Mouse (Mus musculus): ENCODE results near the gene Elf4.
"Not testable (repeated sequence)": the region's sequence is repeated elsewhere in the genome, so short reads cannot be mapped to it uniquely, and the experiment has no call there.

Elf4 gene

DNA sequence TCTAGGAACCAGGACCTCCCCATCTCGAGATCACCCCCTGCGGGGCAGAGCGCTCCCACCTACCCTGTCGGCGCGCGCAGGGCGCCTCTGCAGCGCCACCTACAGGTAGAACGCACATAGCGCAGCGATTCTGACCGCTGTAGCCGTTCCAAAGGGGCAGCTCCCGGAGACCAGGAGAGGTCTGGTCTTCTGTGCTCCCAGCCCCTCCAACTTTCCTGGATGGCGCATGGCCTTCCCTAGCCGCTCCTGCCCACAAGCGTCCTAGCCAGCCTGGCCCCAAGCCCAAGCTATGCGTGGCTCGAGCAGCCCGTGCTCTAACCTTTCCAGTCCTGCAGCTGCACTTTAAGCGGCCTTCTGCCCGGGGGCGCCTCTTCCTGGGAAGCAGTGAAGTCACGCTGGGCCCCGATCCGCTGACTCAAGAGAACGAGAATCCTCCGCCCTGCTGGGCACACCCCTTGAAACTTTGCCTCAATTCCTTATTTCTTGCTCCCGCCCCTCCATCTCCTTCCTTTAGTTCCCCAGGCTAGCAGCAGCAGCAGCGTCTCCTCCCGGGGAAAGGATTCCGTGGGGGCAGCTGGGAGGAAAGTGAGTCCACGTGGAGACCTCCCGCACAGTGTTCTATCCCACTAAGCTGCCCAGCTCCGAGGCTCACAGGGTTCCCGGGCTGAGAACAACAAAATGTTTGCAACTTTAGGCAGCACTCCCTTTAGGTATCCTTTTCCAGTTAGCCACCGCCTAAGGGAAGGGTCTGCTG, at the start of gene Elf4:
Gene Elf4, minus strand, starts transcription at position 379 of the 754 bp plus-strand sequence.
- DNase-seq: peak; percentile 29 to 42

DNA sequence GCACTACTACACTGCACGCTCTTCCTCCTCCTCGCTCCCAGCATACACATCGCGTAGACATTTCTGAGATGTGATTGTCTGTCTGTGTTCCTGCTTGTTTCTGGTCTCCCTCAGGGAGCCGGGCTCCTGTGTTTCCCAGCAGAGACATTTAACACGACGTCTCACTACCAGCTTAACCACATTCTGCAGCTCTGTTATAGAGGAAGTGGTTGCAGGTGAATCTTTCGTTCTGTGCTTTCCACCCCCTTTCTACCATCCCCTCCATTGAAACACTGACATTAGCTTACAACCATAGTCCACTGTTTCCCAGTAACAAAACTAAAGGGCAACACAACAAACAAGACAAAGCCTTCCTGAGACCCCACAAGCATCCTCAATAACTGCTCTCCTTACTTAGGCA, 30.8 kb upstream of the Elf4 start:
- no peak for DNase-seq

DNA sequence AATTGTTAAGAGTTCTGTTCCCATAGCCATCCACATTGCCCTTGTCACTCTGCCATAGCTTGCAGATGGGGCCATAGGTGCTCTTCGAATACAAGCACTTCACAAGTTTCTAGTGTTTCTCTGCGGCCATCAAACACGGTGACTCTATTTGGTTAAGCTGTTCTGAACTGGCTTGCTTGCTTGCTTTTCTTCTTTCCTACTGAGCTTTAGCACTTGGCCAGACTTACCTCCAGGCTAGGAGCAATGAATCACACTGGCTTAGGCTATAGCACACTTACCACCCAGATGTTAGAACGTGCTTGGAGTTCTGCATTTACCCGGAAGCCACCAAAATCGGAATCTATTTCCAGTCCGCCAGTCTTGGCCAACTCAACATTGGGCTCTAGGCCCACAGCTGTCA, 18.8 kb upstream of the Elf4 start:
- no peak for DNase-seq

DNA sequence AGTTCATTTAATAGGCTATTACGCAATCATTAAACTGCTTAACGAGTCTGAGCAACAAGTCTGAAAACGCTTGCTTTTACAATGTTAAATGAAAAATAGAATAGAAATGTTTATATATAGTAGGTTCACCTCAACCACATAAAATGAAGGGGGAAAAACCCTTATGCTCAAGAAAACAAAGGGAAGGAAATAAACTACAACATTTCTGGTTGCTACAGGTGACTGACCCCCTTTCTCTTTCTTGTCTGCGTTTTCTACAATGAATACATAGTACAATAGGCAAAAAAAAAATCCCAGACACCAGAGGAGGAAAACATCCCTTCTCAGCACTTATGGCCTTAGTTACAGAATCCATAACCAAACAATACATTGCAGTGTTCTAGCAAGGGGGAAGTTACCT, 18.2 kb upstream of the Elf4 start:
- no peak for DNase-seq

DNA sequence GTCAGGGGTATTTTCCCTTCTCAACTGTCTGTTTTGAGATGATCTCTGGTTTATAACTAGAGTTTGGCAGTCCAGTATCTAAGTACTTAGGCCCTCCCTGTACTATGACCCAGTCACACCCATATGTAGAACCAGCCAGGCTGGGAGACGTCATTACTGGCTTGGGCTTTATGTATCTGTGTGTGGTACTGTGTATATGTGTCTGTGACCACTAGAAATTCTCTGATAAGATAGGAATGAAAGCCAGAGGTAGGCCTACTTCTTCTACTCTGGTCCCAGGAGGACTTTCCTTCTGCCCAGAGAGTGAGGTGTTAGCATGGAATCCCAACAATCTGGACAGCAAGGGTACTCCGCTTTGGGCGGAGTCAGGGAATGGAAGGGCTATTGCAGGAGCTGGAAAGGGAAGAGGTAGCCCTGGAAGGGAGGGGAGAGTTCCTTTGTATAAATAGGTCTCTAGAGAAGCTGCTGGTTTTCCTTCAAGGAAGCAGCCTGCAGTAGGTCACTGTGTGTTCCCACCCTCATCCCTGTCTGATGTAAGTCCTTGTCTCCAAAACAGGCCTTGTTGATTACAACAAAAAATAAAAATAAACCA, 4.5 kb upstream of the Elf4 start:
- no peak for DNase-seq

DNA sequence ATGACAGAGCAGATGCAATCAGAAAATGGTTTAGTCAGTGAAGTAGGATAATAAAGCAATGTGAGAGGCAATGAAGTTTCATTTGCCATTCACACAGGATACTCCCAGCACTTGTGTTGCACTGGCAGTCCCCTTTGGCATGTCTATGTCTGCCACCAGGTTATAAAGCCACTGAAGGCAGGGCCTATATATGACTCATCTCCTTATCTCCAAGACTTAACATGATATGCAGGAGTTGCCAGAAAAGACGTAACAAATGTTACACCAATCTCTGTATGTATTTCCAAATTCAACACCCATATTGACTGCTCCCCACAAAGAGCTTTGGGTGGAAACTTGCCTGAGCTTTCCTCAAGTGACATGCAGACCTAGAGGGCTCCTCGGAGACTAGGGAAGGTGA, 3.2 kb upstream of the Elf4 start:
- DNase-seq: no peak

DNA sequence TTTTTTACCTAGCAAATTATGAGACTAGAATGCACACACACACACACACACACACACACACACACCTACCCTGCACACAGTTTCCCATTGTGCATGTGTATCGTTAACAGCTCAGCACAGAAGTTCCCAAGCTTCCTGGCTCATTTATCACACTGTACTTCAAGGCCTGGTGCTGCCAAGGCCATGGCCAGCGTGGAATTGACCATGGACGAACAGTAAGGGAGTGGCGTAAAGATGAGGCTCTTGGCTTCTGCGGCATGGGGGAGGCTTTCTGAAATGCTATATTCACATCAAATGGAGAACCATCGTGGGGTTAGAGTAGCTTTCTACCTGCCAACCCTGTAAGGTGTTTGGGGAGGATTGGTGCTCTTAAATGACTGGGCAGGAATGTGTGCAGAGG, 1.5 kb upstream of the Elf4 start:
- DNase-seq: no peak

DNA sequence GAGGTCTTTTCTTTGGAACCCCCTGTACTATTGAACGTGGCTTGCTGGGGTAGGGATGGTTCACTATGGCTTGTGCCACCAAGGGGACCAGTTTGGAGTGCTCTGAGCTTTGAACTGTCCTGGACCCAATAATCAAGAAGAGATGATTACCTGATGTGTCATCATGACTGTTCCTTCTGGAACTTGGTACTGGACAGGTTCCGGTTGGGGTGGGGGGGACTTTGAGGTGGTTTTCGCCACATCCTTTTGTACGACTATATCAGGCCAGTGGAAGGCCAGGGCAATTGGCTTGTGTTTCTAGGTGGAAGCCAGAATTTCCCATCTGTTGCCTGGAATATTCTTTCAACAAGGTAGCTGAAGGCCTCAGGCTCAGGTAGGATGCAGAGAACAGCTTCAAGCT, 704 bp upstream of the Elf4 start:
- DNase-seq: no peak

GRCm38 (mm10) chrX:48462297-48462696, 635 bp downstream of the Elf4 start:
- no peak for DNase-seq

DNA sequence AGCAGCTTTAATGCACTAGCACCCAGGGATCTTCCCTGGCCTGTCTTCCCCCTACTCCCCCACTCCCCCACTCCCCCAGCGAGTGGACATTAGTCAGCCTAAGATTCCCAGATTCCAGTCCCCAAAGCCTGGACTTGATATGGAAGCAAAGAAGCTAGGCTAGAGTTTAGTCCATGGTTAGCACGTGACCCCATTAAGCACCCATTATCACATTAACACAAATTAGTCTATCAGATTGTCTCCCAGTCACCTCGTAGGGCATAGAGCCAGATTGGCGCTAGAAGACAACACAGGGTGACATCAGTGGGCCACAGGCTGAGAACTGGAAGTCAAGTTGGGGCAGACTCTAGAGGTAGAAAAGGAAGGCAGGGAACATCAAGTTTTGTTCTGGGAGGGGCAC, 1.9 kb downstream of the Elf4 start:
- no peak for DNase-seq

DNA sequence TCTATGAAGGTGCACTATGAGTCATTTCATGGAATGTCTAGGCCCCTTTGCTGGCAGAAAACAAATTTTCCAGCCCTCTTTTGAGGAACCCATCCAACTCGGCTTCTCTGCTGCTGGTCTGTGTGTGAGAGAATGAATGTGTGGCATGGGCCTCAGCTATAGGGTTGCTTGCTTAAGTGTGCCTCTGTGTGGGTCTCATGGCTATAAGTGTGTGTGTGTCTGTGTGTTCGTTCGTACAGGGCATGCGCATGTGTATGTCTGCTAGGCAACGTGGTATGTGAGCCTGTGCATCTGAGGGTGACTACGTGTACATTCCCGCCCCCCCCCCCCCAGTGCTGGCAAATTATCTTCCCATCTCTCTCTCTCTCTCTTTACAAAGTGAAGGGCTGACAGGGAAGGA, 2.4 kb downstream of the Elf4 start:
- DNase-seq: no peak

DNA sequence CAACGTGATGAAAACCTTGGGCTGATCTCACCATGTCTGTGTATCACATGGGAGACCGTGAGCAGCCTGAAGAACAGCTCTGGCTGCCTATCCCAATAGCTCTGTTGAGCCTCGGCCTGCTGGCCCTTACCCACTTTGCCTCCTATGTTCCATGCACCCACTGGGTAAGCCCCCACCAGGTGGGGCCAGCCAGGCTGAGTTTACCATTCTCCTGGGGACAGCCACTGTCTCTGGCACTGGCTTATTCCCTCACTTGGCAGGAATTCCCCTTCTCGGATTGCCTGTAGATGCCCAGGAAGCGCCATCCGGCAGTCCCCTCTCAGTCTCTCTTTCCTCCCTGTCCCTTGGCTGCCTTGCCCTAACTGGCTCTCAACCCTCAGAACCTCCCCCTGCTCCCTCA, 6.0 kb downstream of the Elf4 start:
- no peak for DNase-seq

GRCm38 (mm10) chrX:48455018-48455417, 7.9 kb downstream of the Elf4 start:
- DNase-seq: no peak

- no peak for DNase-seq
These were observed 8.4 kb downstream of the Elf4 start for GRCm38 (mm10) chrX:48454495-48454878.

DNA sequence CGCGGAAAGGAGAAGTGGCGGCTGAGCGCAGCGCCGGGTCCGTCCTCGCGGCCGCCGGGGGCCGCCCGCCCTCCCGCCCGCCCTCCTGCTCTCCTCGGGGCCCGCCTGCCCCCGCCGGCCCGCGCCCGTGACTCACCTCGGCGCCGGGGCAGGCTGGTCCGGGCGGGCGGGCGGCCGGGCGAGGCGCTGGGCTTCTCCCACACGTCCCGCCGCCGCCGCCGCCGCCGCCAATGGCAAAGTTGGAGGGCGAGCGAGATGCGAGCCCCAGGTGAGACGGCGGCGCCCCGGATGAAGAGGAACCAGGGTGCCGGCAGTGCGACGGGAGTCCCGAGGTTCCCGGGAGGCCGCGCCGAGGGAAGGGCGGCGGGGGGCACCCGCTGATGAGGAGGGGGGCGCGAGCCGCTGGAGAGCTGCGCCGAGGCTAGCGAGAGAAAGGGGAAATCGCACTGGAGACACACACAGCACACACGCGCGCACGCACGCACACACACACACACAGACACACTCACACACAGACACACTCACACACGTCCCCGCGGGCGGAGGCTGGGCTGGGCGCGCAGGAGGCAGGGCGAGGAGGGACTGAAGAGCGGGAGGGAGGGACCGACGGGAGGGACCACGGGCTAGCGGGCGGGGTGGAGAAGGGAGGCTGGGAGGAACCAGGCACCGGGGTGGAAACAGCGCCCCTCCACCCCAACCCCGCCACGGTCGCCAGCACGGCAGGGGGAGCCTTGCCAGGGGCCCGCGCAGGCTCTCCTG, 9.0 kb downstream of the Elf4 start:
- no peak for DNase-seq

DNA sequence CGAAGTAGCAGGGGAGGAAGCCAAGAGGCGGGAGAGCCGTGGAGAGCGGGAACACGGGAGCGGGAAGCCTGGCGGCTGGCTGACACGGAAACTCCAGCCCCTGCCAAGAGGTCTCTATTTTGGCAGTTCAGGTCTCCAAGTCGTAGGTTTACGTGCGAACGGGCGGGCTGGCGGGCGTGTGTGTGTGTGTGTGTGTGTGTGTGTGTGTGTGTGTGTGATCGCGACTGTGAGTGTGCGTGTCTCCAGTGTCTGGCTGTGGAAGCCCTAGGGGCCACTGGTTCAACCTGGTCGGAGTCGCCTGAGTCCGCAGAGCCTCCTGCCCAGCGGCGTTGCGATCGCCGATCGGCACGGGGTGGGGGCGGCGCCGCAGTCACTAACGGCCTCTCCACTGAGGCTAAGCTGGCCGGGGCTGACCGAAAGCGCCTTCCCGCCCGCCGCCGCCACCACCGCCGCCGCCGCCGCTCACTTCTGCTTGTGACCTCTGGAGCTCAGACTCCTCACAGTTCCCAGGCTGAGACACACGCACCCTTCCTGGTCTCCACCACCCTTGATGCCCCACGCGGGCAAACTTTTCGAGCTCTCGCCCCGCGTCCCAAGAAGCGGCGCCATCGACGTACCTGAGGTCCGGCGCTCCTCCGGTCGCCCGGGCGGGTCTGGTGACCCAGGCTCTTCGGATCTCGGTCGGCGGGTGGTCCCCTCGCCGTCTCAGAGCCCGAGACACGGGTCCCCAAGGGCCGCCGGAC, 9.8 kb downstream of the Elf4 start:
- no peak for DNase-seq

- no peak for DNase-seq
These were observed 10.6 kb downstream of the Elf4 start for GRCm38 (mm10) chrX:48452231-48452890.

DNA sequence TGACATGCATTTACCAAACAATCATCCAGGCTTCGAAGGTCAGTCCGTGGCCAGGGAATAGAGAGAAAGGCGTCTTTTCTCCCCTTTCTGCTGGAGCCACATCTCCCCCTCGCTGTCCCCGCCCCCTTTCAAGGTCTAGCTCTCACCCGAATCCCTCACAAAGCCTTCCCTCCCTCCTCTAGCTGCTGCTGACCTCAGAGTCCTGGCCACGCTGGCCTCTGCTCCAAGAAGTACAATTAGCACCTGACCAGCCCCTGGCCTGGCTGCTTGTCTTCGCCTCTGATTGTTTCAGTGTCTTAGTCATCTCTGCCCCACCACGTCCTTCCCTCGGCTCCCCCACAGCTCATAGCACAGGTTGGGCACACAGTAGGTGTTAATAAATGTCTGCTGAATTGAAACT, 13.3 kb downstream of the Elf4 start:
- no peak for DNase-seq

DNA sequence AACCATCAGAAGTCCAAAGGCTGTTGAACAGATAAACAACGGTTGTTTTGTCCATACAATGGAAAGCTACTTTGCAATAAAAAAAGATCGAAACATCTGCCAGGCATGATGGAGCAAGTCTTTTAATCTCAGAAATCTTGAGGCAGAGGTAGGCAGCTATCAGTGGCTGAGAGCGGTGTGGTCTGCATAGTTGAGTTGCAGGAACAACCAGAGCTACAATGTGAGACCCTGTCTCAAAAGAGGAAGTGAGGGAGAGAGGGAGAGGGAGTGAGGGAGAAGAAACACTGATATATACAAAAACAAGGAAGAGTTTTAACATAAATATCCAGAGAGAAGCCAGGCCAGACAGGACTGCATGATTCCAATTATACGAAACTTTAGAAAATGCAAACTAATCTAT, 18.3 kb downstream of the Elf4 start:
- no peak for DNase-seq

DNA sequence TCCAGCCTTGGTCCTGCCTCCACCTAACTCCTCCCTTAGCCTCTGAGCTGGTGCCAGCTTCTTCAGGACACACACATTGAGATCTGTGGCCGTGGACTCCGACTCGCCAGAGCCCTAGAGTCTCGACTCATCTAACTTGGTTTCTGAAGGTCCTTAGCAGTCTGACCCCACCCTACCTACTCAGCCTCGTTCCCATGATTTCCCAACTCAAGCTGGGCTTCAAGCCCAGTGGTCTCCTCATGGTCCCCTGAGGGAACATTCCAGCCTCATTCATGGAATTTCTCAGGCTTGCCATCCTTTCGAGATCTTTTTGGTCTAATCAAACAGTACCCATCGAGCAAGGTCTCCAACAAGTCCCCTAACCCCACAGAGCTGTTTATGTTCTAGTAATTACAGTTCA, 21.0 kb downstream of the Elf4 start:
- no peak for DNase-seq

GRCm38 (mm10) chrX:48441548-48441947, 21.4 kb downstream of the Elf4 start:
- no peak for DNase-seq

DNA sequence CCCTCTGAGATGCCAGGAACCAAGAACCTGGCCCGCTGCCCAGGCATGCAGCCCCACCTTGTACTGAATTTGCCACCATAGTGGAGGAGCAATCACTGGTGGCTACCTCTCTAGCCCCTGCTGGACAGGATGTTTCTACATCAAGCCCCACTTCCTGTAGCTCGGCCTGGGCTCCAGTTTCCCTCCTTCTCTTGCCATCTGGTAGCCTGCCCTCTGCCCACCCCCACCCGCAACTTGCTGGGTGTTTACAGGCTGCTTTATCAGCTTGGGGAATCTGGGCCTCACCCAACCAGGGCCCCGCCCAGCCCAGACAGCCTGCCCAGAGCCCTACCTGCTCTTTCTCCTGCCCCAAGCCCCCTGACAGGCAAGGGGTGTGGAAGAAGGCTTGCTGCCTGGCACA, 23.9 kb downstream of the Elf4 start:
- DNase-seq: no peak

- not testable (repeated sequence) for DNase-seq
These were observed 26.9 kb downstream of the Elf4 start for GRCm38 (mm10) chrX:48436082-48436481.

Measured in cerebellum, adult 18-20 months (tissue).